In genomic region chr11:80377712-80378451, GRCm38 (mm10) we compare ENCODE assay signal across 8 mouse cellular contexts. TPM values are rescaled to one million over a fixed set of nuclear protein-coding genes. Genes with fewer than 3 reads are reported as not detected.
DNase-seq lines count a peak whose midpoint lies in the region; ATAC-seq lines count a peak whose summit lies in the region.

Gene 5730455P16Rik, minus strand, starts transcription at chr11:80378034.

- peak within 1 kb of the TSS; percentile 100 for H3K4me3 ChIP-seq in brown adipose tissue, adult 24 weeks (ENCODE audit: insufficient read depth, low read depth, low read length)
- H3K4me3 ChIP-seq in heart, embryonic 13.5 days, result peak within 1 kb of the TSS; percentile 92
- H3K4me3 ChIP-seq in liver, embryonic 13.5 days (replicated peaks), result peak within 1 kb of the TSS; percentile 84
- peak within 1 kb of the TSS; percentile 77 for H3K4me3 ChIP-seq in stomach, embryonic 14.5 days (ENCODE audit: low read depth, low read length)

- DNase-seq in CD8-positive naive resting alpha-beta T cell, adult 2 months (ENCODE audit: low read depth in 2 of 2, low spot score in 2 of 2), result peak; percentile 76 to 77
- DNase-seq in kidney, postnatal 10 days, result peak; percentile 89
- peak; percentile 68 for DNase-seq in liver, embryonic 13.5 days
- peak; percentile 65 to 77 for DNase-seq in natural killer cell, adult 2 months (ENCODE audit: low spot score in 2 of 2)

- no peaks in the 10 kb centered on the region for H3K4me1 ChIP-seq in brown adipose tissue, adult 24 weeks (ENCODE audit: control insufficient read depth, insufficient read depth, insufficient read length, low read length)
- H3K4me1 ChIP-seq in heart, embryonic 13.5 days, result peaks cover 17% of the 10 kb centered on the region
- peaks cover 33% of the 10 kb centered on the region for H3K4me1 ChIP-seq in liver, embryonic 13.5 days (replicated peaks)
- H3K4me1 ChIP-seq in stomach, embryonic 14.5 days (ENCODE audit: control insufficient read depth, insufficient read depth, low read length), result 0 out of 2 replicates have a peak, but pooled peaks cover 6% of the 10 kb centered on the region

- 2% methylated on average over 38 of the region's 43 CpGs for WGBS in heart, embryonic 13.5 days
- 2% methylated on average over 43 of the region's 43 CpGs for WGBS in liver, embryonic 13.5 days (ENCODE audit: insufficient replicate concordance)
- WGBS in stomach, embryonic 14.5 days, result 2% methylated on average over 34 of the region's 43 CpGs

- H3K27me3 ChIP-seq in heart, embryonic 13.5 days (replicated peaks), result no peaks in the 10 kb centered on the region
- H3K27me3 ChIP-seq in liver, embryonic 13.5 days, result no peaks in the 10 kb centered on the region
- H3K27me3 ChIP-seq in stomach, embryonic 14.5 days (ENCODE audit: control insufficient read depth, insufficient read depth, low read length), result no peaks in the 10 kb centered on the region

- no peaks in the 10 kb centered on the region for H3K9me3 ChIP-seq in heart, embryonic 13.5 days
- H3K9me3 ChIP-seq in liver, embryonic 13.5 days (replicated peaks), result no peaks in the 10 kb centered on the region
- H3K9me3 ChIP-seq in stomach, embryonic 14.5 days (ENCODE audit: control insufficient read depth, low read depth, low read length), result no peaks in the 10 kb centered on the region

- H3K9ac ChIP-seq in heart, embryonic 13.5 days, result peak within 1 kb of the TSS; percentile 95
- H3K9ac ChIP-seq in liver, embryonic 13.5 days, result peak within 1 kb of the TSS; percentile 87
- peak within 1 kb of the TSS; percentile 75 for H3K9ac ChIP-seq in stomach, embryonic 14.5 days (replicated peaks; ENCODE audit: low read depth, low read length)

- peak within 1 kb of the TSS; percentile 94 for H3K4me2 ChIP-seq in heart, embryonic 13.5 days
- peak within 1 kb of the TSS; percentile 89 for H3K4me2 ChIP-seq in liver, embryonic 13.5 days
- peak within 1 kb of the TSS; percentile 78 for H3K4me2 ChIP-seq in stomach, embryonic 14.5 days (replicated peaks; ENCODE audit: low read depth, low read length)

- H3K36me3 ChIP-seq in heart, embryonic 13.5 days, result peaks cover 23% of the 10 kb centered on the region
- H3K36me3 ChIP-seq in liver, embryonic 13.5 days, result peaks cover 24% of the 10 kb centered on the region
- peaks cover 14% of the 10 kb centered on the region for H3K36me3 ChIP-seq in stomach, embryonic 14.5 days (ENCODE audit: control insufficient read depth, insufficient read depth, low read length)

- peak; percentile 89 for ATAC-seq in erythroid progenitor cell, adult 5-6 weeks (replicated peaks; ENCODE audit: low FRiP score, poor library complexity, severe bottlenecking)
- peak; percentile 60; the same call in 1 of the 2 replicates for ATAC-seq in heart, embryonic 13.5 days (ENCODE audit: extremely low read depth, insufficient number of reproducible peaks, low FRiP score, low TSS enrichment)
- ATAC-seq in liver, embryonic 13.5 days (ENCODE audit: low read depth), result peak; percentile 82
- ATAC-seq in stomach, embryonic 14.5 days (ENCODE audit: insufficient number of reproducible peaks, insufficient read depth, low FRiP score, low read depth), result peak; percentile 68; the same call in 1 of the 2 replicates

- H3K27ac ChIP-seq in brown adipose tissue, adult 24 weeks (replicated peaks; ENCODE audit: low read depth, low read length), result 0 out of 2 replicates have a peak within 1 kb of the TSS, but pooled peaks have one; percentile 15
- peak within 1 kb of the TSS; percentile 78 for H3K27ac ChIP-seq in heart, embryonic 13.5 days (replicated peaks)
- peak within 1 kb of the TSS; percentile 88 for H3K27ac ChIP-seq in liver, embryonic 13.5 days
- H3K27ac ChIP-seq in stomach, embryonic 14.5 days (ENCODE audit: low read length), result peak within 1 kb of the TSS; percentile 59; the same call in 1 of the 2 replicates

RNA-seq across cellular contexts. Expression of gene 5730455P16Rik, which starts in this region (rescaled TPM):
- 18.2 and 19.7 TPM in 2 replicates for polyA plus RNA-seq in brown adipose tissue, adult 24 weeks (2012; ENCODE audit: insufficient read depth, insufficient read length, missing spikeins)
- 5.8 and 7.5 TPM in 2 replicates for total RNA-seq in erythroid progenitor cell, adult 5-6 weeks (2015; ENCODE audit: low replicate concordance)
- total RNA-seq in erythroid progenitor cell, adult 5-6 weeks (2017; ENCODE audit: low replicate concordance), result 4.5 and 5.8 TPM in 2 replicates
- polyA plus RNA-seq in heart, embryonic 13.5 days (2015; fragmentation: Nextera tagmentation; extraction: Ambion mirVana), result 15.1 and 16.6 TPM in 2 replicates
- 6.9 and 8.1 TPM in 2 replicates for polyA plus RNA-seq in liver, embryonic 13.5 days (2015; fragmentation: Nextera tagmentation; extraction: Ambion mirVana)
- 22.2 and 23.0 TPM in 2 replicates for polyA plus RNA-seq in stomach, embryonic 14.5 days (2014; fragmentation: Nextera tagmentation; extraction: Ambion mirVana)

Comparison
In these comparisons a context has a peak if more than half of its experiments do, and no peak if none do; other contexts are left out.
1. Peak in every context shown above with its lines: DNase-seq, ATAC-seq, H3K4me3 ChIP-seq and H3K27ac ChIP-seq.
2. H3K27ac ChIP-seq: peak in every context shown above with its lines; median percentile 88 in liver, embryonic 13.5 days; 78 in heart, embryonic 13.5 days; 59 in stomach, embryonic 14.5 days; 15 in brown adipose tissue, adult 24 weeks.